Mouse (Mus musculus) erythroblast, embryonic 14.5 days (primary cell): ENCODE data around the gene Ube2q2.

Experiments
- GATA1 ChIP-seq: IDR thresholded peaks from 2 replicates; pipeline ENCODE4 v1.6.1; 2012; ENCODE audit warnings: low read length, inconsistent platforms, mixed read lengths
- TAL1 ChIP-seq: IDR thresholded peaks from 3 replicates; pipeline ENCODE4 v1.6.1; 2012; ENCODE audit warnings: low read length, inconsistent platforms, mixed read lengths

DNA sequence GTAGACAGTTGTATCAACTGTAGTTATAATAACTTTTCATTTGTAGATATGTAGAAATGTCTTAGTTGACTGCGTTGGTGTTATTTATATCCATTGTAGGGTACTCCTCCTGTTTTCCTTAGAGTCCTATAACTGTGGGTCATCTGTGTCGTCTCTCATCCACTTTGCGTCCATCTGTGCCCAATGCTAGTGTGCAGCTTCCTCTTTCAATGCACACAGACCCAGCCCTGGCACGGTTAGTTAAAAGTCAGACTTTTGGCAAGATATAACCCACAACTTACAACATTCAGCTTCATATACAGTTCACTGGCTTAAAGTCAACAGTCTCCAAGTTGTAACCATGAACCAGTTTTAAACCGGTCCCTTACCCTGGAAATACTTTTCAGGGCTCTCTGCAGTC, 83.5 kb downstream of the Ube2q2 start:
- TF ChIP-seq GATA1 (no peak), TAL1 (no peak)
